Mouse (Mus musculus): ENCODE measurements around the gene Hist1h2bf.
"Not testable (repeated sequence)": the region's sequence is repeated elsewhere in the genome, so short reads cannot be mapped to it uniquely, and the experiment has no call there.

Hist1h2bf gene

DNA sequence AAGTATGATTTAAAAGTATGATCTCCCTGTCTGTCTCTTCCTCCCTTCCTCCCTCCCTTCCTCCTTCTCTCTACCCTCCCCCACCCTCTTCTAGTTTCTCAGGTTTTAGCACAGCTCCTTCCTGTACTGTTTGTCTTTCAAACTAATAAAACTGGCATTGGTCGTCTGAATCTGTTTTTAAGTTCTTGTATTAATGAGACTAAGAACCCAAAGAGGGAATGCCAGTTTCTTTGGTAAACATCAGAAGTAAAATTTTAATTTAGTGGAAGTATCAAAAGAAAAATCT, 12.9 kb upstream of the Hist1h2bf start:
- no peak for DNase-seq (ENCODE audit: low spot score in 2 of 2)

DNA sequence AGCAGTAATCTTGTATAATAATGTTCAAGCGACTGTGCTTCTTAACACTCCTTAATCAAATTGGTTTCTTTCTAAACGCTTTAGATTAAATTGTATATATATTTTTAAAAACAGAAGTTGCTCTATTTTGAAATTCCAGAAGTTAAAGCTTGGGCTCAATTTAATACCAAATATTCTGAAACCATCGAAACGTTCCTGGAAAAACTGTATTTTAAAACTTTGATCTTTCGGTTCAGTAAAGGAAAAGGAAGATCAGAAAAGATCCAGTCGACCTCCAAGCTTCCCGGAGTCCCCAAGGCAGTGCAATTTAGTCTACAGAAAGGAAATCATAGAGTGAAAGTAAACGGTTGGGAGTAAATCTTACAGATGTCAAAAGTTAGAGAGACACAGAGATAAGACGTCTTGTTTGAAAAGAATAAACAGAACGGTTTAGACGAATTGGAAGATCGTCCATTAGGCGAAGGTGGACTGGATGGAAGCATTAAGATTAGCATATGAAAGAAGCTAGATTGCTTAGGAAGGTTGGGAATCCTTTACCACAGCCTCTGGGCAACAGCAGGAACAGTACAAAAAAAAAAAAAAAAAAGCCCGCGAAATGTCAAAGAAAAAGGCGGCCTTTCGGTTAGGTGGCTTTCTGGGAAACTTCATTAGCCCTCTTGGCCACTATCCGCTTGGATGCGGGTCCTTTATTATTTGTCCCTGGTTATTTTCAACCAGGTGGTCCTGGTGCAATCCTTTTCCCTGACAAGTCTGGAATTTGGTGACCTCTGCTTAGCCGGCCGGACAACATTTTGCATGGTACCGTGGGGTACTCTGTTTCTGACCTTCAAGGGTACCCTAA, 12.3 kb upstream of the Hist1h2bf start:
- no peak for DNase-seq (ENCODE audit: low spot score in 2 of 2)

DNA sequence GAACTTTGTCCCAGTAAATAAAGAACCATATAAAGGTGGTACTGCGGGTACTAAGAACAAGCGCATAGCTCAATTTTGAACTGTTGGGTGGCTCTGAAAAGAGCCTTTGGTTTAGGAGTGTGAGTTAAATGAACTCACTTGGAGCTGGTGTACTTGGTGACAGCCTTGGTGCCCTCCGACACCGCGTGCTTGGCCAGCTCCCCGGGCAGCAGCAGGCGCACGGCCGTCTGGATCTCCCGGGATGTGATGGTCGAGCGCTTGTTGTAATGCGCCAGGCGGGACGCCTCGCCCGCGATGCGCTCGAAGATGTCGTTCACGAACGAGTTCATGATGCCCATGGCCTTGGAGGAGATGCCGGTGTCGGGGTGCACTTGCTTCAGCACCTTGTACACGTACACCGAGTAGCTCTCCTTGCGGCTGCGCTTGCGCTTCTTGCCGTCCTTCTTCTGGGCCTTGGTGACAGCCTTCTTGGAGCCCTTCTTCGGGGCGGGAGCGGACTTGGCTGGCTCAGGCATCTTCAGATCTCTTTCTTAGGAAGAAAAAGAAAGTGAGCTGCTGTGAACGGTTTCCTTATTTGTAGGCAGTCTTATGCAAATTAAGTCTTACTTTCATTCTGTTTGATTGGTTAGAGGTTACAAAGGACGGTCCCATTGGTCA, 11.6 kb upstream of the Hist1h2bf start:
- peak in 1 of 2 experiments; percentile 66 for DNase-seq (ENCODE audit: low spot score in 2 of 2)

DNA sequence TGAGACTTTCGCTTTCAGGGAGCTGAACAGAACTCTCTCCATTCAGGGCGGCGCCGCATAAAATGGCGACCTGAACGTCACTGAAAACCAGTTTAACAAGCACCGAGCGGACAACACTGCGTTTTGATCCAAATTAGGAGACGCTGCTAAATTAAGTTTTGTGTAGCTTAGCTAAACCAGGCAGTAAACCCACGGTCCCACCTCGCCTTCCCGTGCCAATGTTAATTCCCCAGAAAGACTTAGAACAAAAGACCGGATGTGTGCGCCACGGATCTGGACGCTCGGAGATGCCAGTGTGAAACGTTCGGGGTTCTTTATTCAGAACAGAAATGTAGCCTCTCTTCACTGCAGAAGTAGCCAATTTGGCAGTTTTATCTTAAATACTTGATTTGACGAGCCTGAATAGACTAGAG, 11.0 kb upstream of the Hist1h2bf start:
- DNase-seq (ENCODE audit: low spot score in 2 of 2): peak; percentile 60 to 71

DNA sequence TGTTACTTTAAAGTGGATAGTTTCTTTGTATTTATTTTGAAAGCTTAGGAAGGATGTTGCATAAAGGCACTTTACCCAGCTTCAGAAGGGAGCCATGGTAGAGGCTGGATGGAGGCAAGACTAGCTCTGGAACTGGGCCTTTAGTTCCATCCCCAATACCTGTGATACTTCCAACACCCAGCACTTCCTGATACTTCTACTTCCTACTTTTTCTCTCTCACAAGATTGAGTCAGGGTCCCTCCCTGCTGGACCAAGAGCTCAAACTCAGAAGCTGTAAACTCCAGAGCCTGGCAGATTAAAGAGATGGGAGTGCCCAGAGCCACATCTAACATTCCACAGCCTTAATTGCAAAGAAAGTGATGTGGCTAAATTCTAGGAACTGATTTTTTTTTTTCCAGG, 10.3 kb upstream of the Hist1h2bf start:
- no peak for DNase-seq (ENCODE audit: low spot score in 2 of 2)

DNA sequence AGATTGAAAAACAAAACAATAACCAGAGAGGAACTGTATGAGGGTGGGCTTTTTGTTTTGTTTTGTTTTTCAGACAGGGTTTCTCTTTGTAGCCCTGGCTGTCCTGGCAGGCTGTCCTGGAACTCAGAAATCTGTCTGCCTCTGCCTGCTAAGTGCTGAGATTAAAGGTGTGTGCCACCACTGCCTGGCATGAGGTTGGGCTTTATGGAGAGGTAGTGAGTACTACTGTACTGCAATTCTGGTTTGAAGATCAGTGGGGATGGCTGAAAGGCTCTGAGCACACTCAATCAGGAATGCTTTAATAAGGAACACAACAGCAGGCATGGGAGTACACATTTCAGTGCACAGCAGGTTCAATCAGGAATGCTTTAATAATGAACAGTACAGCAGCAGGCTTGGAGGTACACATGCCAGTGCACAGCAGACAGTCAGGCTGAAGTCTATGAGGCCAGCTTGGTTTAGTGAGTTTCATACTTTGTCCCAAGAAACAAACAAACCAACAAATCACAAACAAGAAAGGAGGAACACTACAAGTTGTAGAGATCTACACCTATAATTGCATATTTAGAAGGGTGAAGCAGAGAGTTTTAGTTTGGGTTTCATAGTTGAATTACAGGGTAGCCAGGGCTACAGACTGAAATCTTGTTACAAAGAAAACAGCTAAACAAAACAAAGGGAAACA, 9.5 kb upstream of the Hist1h2bf start:
- DNase-seq (ENCODE audit: low spot score in 2 of 2): no peak

DNA sequence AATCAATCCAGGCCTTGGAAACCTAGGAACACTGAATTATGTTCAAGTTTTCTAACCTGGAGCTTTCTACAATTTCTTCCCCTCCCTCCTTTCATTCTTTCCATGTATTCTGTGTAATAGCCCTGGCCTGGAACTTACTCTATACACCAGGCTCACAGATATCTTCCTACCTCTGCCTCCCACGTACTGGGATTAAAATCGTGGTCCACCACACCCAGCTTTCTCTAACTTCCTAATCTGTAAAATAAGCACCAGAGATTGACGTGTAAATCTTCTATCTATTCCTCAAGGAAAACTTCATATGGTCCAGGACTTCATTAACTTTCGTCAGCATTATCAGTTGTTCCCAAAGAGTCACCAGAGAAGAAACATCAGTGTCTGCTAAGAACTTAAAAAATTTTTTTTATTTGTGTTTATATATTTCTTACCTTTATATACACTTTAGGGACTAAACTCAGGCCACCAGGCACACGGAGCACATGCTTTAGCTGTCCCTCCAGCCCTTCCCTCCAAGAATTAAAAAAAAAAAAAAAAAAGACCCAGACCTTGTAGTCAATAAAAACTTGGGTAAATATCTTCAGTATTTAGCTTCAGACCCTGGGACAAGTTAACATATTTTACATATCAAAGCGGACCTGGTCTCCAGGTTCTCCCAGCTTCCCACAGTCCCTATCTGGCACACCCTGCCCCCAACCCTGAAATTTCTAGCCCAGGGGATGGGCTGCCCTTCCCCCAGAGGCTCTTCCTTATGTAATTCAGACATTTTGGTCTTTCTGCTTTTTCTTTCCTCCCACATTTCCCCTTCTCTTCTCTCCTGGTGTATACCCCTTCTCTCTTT, 8.4 kb upstream of the Hist1h2bf start:
- DNase-seq (ENCODE audit: low spot score in 2 of 2): no peak

DNA sequence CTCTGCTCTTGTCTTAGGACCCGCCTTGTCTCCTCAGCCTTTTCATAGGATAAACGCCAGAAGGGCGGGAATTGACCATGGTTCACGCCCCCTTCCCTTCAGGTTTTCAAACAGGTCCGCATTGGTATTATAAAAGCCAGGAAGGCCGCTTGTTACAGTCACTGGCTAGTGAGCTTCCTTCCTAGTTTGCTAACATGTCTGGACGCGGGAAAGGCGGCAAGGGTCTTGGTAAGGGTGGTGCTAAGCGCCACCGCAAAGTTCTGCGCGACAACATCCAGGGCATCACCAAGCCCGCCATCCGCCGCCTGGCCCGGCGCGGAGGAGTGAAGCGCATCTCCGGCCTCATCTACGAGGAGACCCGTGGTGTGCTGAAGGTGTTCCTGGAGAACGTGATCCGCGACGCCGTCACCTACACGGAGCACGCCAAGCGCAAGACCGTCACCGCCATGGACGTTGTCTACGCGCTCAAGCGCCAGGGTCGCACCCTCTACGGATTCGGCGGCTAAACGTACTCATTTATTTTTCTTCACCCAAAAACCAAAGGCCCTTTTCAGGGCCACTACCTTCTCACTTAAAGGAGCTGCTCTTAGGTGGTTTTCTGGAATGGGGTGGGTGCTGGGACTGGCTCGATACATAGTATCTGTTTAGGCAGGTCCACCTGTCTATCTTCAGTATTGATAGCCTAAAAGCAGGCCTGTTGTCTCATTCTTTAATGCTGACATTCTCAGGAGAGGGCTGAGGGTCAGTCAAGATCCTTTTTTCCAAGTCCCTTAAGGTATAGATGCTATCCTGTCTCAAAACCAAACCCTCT, 7.6 kb upstream of the Hist1h2bf start, which contains the start of gene Hist1h4d:
Gene Hist1h4d (plus strand): TSS at position 191 of the 811 bp plus-strand sequence.
- peak; percentile 94 to 95 for DNase-seq (ENCODE audit: low spot score in 2 of 2)

DNA sequence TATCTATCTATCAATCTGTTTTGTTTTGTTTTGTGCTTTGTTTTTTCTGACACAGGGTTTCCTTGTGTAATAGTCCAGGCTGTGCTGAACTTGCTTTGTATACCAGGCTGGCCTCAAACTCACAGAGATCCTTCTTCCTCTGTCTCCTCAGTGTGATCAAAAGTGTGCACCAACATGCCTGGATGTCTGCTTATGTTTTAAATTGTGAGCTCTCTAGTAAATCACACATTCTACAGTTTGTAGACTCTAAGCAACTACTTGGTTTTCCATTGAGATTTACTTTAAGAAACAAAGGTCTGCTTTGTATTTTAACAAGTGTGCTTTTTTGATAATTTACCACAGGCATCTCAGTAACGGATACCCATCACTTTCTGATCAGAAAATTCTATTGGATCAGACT, 3.8 kb upstream of the Hist1h2bf start:
- no peak for DNase-seq (ENCODE audit: low spot score in 2 of 2)

DNA sequence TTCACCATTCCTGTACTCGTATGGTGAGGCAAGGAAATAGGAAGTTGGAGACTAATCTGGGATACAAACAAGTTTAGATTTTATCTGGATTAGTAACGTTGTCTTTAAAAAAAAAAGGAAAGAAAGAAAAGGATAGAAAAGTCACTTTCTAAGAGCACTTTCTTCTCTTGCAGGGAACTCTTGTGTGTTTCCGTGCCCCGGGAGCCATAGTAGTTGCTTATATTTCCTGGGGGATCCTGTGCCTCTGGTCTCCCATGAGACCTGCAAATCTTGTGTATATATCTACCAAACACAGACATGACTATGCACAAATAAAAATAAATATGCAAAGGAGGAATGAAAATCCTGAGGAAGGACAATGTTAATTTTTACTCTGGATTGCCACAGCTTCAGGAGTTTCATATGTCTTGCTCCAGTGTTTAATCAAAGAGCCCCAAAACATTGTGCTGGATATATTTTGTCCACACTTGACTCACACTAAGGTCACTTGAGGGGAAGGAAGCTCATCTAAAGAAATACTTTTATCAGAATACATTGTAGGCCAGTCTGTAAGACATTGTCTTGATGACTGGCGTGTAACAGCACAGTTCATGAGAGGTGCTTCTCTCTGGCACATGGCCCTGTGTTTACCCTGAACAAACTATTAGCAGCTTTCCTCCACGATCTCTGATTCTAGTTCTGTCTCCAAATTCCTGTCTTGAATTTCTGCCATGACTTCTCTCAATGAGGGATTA, 3.1 kb upstream of the Hist1h2bf start:
- DNase-seq (ENCODE audit: low spot score in 2 of 2): no peak

DNA sequence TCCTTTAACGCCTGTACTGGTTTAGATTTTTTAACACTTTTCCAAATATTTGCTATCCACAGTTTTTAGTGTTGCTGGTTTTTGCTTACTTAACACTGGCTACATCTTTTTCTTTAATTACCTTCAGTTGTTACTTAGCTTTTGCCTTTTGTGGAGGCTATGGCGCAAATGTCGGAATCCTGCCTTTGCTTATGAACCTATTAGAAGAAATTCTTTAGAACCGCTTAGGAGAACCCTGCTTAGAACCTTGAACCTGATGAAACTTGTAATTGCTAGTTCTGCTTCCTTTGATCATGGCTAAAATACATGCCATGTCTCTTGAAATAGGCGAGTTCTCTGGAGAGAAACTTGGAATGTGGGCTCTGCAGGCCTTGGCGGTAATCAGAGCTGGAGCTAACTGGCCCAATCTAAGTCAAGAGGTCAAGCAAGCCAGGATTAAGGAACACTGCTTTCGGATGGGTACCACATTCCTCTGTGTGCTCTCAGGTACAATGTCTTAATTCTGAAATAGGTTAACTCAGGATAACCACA, 2.4 kb upstream of the Hist1h2bf start:
- DNase-seq (ENCODE audit: low spot score in 2 of 2): no peak

DNA sequence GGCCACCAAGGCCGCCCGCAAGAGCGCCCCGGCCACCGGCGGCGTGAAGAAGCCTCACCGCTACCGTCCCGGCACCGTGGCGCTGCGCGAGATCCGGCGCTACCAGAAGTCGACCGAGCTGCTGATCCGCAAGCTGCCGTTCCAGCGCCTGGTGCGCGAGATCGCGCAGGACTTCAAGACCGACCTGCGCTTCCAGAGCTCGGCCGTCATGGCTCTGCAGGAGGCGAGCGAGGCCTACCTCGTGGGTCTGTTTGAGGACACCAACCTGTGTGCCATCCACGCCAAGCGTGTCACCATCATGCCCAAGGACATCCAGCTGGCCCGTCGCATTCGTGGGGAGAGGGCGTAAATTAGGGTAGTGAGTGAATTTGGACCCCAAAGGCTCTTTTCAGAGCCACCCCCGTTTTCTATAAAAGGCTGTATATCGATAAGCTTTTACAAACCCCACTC, 1.9 kb upstream of the Hist1h2bf start:
- not testable (repeated sequence) for DNase-seq (ENCODE audit: low spot score in 2 of 2)

DNA sequence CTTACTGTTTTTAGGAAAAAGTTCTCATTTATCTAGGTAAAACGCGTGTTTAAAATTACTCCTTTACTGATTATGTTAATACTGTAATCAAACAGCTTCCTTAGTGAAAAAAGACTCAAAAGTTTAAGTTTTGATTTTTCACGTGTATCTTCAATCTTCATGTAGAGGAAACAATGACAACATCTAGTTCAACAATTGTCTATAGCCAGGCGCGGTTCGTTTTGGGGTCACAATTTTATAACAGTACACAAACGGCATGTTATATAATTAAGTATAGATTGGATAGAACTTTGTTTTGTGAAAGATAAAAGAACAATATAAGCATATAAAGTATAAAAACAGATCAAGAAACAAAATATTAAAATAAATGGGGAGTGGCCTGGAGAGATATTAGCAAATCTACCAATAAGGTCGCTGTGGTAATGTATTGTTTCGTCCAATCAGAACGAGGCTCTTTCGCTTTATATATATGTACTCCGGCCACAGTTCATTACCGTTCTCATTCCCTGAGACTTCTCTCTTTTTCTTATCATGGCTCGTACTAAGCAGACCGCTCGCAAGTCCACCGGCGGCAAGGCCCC, 1.4 kb upstream of the Hist1h2bf start, which contains the start of gene Hist1h3d:
Gene Hist1h3d (plus strand): TSS at position 493 of the 581 bp plus-strand sequence.
- DNase-seq (ENCODE audit: low spot score in 2 of 2): peak in 1 of 2 experiments; percentile 33

DNA sequence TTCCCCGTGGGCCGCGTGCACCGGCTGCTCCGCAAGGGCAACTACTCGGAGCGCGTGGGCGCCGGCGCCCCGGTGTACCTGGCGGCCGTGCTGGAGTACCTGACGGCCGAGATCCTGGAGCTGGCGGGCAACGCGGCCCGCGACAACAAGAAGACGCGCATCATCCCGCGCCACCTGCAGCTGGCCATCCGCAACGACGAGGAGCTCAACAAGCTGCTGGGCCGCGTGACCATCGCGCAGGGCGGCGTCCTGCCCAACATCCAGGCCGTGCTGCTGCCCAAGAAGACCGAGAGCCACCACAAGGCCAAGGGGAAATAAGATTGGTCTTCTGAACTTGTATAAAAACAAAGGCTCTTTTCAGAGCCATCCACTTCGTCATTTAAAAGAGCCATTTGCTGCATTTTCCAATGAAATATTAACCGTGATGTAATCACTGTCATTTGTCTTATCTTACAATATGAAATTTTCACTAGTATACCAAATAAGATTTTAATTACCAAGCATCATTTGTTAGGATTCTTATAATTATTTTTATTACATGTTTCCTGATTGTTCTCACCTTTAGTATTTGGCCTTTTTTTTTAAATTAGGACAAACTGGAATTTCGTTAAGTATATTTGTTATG, 662 bp upstream of the Hist1h2bf start:
- not testable (repeated sequence) for DNase-seq (ENCODE audit: low spot score in 2 of 2)

DNA sequence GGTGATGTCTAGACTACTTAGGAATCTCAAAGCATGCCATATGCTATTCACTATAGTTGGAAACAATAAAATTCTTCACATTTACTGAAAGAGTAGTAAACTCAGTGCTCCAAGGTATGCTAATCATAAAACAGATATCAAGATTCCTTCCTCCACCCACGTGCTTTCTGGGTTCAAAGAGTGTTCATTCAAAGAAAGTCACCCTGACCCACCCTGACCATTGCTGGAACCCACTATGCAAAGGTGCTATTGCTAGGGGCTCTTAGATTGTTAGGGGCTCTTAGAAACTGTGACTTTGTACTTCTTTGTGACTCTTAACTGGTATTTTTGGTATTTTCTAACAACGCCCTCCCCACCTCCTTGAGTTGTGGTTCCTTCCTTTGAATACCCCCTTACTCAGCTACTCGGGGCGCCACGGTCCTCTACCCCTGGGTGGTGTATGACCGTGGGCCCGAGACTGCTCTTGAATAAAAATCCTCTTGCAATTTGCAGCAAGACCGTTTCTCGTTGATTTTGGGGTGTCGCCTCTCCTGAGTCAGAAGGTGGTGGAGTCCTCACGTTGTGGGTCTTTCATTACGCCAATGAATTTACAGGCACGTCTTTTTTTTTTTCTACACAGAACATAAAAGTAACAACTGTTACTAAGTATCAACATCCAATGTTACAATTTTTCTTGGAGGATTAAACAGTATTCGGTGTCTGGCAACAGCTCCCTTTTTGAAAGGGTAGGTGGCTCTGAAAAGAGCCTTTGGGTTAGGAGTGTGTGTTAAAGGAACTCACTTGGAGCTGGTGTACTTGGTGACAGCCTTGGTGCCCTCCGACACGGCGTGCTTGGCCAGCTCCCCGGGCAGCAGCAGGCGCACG, 730 bp downstream of the Hist1h2bf start:
- DNase-seq (ENCODE audit: low spot score in 2 of 2): not testable (repeated sequence)

DNA sequence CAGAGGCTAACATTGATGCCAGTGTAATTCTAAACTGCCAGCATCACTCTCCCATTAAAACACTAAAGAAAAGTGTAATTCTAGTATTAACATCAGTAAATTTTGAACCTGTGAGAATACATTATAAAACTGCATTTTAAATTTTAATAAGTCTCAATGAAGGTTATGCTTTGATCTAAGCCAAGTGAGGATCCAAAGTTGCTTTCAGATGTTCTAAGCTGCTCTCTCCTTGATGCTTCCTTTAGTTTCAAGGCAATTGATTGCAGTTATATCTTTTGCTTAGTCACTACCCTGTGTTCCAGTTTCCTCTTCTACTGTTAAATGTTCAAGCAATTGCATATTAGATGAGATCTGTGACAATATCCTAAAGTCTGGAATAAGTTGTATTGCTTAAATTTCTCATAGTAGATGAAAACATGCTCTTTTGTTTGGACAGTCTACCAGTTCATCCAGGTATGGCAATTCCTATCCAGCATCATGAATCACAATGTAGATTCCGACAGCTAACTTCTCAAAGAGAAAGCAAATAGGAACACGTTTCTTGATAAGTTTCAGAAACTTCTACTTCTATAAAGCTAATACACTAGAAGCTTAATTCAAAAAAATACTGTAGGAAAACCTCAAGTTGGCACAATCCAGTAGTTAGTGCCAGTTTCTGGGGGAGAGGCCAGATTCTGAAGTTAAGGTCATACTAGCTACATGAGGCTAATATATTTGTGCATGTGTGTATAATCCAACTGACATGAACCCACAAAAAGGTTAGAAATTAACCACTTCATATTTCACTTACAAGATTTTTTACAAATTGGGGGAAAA, 1.6 kb downstream of the Hist1h2bf start:
- DNase-seq (ENCODE audit: low spot score in 2 of 2): no peak
